Mouse (Mus musculus) lung, adult 2 months (tissue): ENCODE data around the gene Vmn1r37. TPM values are rescaled to one million over a fixed set of nuclear protein-coding genes. Genes with fewer than 3 reads are reported as not detected.
"Not testable (repeated sequence)": the region's sequence is repeated elsewhere in the genome, so short reads cannot be mapped to it uniquely, and the experiment has no call there.

Experiments
- DNase-seq: peaks from one replicate; pipeline ENCODE4 v3.0.0; 2022
- H3K4me1 ChIP-seq: fragments of 200-500 bp; 2 replicates; pipeline ENCODE4 v1.6.1; 2011; ENCODE audit warnings: low read length; ENCODE audit not compliant: control insufficient read depth, insufficient read depth
- H3K4me3 ChIP-seq: fragments of 200-500 bp; replicated peaks from 2 replicates; pipeline ENCODE3; 2011; ENCODE audit warnings: low read depth, mild to moderate bottlenecking, control low read depth, low read length; ENCODE audit errors: extremely low read depth
- CTCF ChIP-seq: fragments of 200-500 bp; IDR thresholded peaks from 2 replicates; pipeline ENCODE4 v1.5.1; 2011; ENCODE audit warnings: mild to moderate bottlenecking, low read length, control low read depth; ENCODE audit not compliant: insufficient read depth
- POLR2A ChIP-seq: fragments of 200-500 bp; IDR thresholded peaks from 2 replicates; pipeline ENCODE4 v1.6.1; 2011; ENCODE audit warnings: low read depth, mild to moderate bottlenecking, control low read depth, low read length, borderline replicate concordance; ENCODE audit errors: extremely low read depth
- WGBS: fragments of 180-500 bp; shearing (Covaris S2); methylation state at CpG from one replicate; pipeline ENCODE4 v1.1.7; 2018; 5-methylcytosine and 5-hydroxymethylcytosine counted together
- polyA plus RNA-seq: library from polyadenylated mRNA; depleted of rRNA; stranded (reverse); fragments of >200 nt; gene quantifications from 2 replicates; pipeline ENCODE4 v1.2.3, GENCODE M21; 2012; rRNA removed

Vmn1r37 gene
- polyA plus RNA-seq = not detected in 2 replicates

- DNase-seq, H3K4me3 ChIP-seq, H3K4me1 ChIP-seq: not testable (repeated sequence)
Measured at GRCm38 (mm10) chr6:66729082-66729481, at the start of gene Vmn1r37. Gene Vmn1r37 (plus strand): TSS chr6:66729382.

- no peak for DNase-seq
- no peak for TF ChIP-seq POLR2A
- no peak for TF ChIP-seq CTCF
- Histone ChIP-seq H3K4me3 (no peak within 1 kb of the TSS), H3K4me1 (no peaks in the 10 kb centered on the region)
- 70% methylated on average over 3 of the region's 3 CpGs for WGBS
Measured at GRCm38 (mm10) chr6:66685806-66686205, 43.4 kb upstream of the Vmn1r37 start, which contains the start of gene Vmn1r35. Gene Vmn1r35 (minus strand): TSS chr6:66685906.

GRCm38 (mm10) chr6:66708901-66709300 is 20.3 kb upstream of the Vmn1r37 start:
- Histone ChIP-seq H3K4me3 (no peak overlapping the region), H3K4me1 (no peaks in the 10 kb centered on the region)
- TF ChIP-seq POLR2A (no peak), CTCF (no peak)
- DNase-seq = no peak

GRCm38 (mm10) chr6:66713854-66714253 is 15.3 kb upstream of the Vmn1r37 start:
- WGBS = 59% methylated on average over 3 of the region's 3 CpGs
- no peak for TF ChIP-seq POLR2A

GRCm38 (mm10) chr6:66719068-66719467 is 10.1 kb upstream of the Vmn1r37 start, which contains the start of gene Vmn1r36:
Gene Vmn1r36 (minus strand): TSS chr6:66719168.
- 50% methylated on average over 2 of the region's 2 CpGs for WGBS
- H3K4me3 ChIP-seq, DNase-seq, H3K4me1 ChIP-seq: not testable (repeated sequence)

More at GRCm38 (mm10) chr6:66713854-66714253, 15.3 kb upstream of the Vmn1r37 start:
- no peak for DNase-seq
- Histone ChIP-seq H3K4me1 (no peaks in the 10 kb centered on the region), H3K4me3 (no peak overlapping the region)

- not testable (repeated sequence) for DNase-seq, H3K4me3 ChIP-seq, H3K4me1 ChIP-seq
Measured at GRCm38 (mm10) chr6:66782527-66782926, 53.3 kb downstream of the Vmn1r37 start, which contains the start of gene Vmn1r38. Gene Vmn1r38 (minus strand): TSS chr6:66782627.

Other genes with a start within 250 kb of the Vmn1r37 start
- 1.1 and 2.7 TPM in 2 replicates for gene Mad2l1, start 194.0 kb upstream of the Vmn1r37 start, polyA plus RNA-seq
- gene Vmn1r32, start 169.3 kb upstream of the Vmn1r37 start, polyA plus RNA-seq = not detected in 2 replicates
- gene Vmn1r33, start 111.1 kb upstream of the Vmn1r37 start, polyA plus RNA-seq = not detected in 2 replicates
- not detected in 2 replicates for gene Vmn1r34, start 85.5 kb upstream of the Vmn1r37 start, polyA plus RNA-seq
- not detected in 2 replicates for gene Vmn1r35, start 43.5 kb upstream of the Vmn1r37 start, polyA plus RNA-seq
- not detected in 2 replicates for gene Vmn1r36, start 10.2 kb upstream of the Vmn1r37 start, polyA plus RNA-seq
- not detected in 2 replicates for gene Vmn1r38, start 53.2 kb downstream of the Vmn1r37 start, polyA plus RNA-seq
- gene Vmn1r39, start 81.2 kb downstream of the Vmn1r37 start, polyA plus RNA-seq = not detected in 2 replicates
- 19.7 and 29.8 TPM in 2 replicates for gene Gng12, start 167.0 kb downstream of the Vmn1r37 start, polyA plus RNA-seq